Mouse (Mus musculus): ENCODE data around the gene Tubb4b. TPM values are rescaled to one million over a fixed set of nuclear protein-coding genes. Genes with fewer than 3 reads are reported as not detected.

The Tubb4b gene
- polyA plus RNA-seq, 1 experiment from 2014 or later = 466 TPM

DNA sequence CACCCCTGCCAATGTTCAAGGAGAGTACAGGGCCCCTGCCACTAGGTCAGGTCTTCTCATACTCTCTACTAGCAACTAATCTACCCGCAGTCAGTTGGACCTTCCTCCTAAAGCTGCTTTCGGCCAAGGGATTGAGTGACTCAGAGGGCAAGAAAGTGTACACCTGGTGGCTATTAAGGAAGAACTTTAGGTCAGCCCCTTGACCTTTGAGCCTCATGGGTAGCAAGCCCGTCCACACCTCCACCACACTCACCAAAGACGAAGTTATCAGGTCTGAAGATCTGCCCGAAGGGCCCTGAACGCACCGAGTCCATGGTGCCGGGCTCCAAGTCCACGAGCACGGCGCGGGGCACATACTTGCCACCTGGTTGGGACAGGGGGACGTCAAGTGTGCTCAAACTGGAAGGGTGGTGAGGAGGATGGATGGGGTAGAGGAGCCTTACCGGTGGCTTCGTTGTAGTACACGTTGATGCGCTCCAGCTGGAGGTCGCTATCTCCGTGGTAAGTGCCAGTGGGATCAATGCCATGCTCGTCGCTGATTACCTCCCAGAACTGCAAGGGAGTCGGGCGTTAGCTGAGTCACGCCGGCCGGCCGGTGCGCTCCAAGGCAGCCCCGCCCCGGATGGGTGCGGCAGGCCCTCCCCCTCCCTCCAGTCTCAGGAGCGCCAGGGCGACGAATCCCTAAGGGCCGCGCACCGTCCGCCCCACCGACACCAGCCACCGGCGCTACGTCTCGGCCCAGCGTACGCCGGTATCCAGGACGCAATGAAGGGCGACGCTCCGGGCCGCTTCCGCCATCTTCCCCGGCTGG, 616 bp downstream of the Tubb4b start:
- Histone ChIP-seq H3K9ac (ENCODE audit: low read depth, low read length) (peak overlapping the region; percentile 90), H3K9me3 (ENCODE audit: control insufficient read depth) (no peaks in the 10 kb centered on the region), H3K36me3 (ENCODE audit: control insufficient read depth, insufficient read depth) (peaks cover 12% of the 10 kb centered on the region; the same call in 1 of the 2 replicates), H3K27me3 (replicated peaks; ENCODE audit: control insufficient read depth, insufficient read depth, low read length) (no peaks in the 10 kb centered on the region), H3K27ac (ENCODE audit: low read depth, low read length) (peak overlapping the region; percentile 99), H3K4me1 (replicated peaks; ENCODE audit: control insufficient read depth, insufficient read depth, low read length) (peaks cover 6% of the 10 kb centered on the region; the same call in 1 of the 2 replicates), H3K4me3 (ENCODE audit: low read depth, low read length) (peak overlapping the region; percentile 87), H3K4me2 (replicated peaks; ENCODE audit: low read depth) (peak overlapping the region; percentile 68)
- TF ChIP-seq CTCF (IDR thresholded peaks at IDR 0.05; ENCODE audit: low read depth) = no peak
- peak; percentile 71 for ATAC-seq
- 2% methylated on average over 38 of the region's 53 CpGs for WGBS

DNA sequence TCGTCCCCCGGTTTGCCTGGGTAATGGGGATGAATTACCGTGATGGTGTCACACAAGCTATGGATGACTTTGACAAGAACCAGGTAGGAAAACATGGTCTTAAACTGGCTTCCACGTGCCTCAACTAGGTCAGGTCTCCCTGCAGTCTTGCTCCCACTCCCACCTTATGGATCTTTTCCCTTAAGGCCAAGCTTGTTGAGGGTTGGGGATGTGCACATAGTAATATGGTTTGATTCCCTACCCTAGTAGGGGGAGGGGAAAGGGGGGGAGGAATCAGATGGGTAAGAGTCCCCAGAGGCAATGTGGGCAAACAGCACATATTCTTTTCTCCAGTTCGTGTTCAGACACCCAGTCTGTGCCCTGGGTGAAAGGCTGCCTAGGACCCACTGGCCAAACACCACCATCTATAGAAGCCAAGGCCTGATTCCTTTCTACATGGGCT, 3.1 kb downstream of the Tubb4b start:
- ATAC-seq = no peak
- H3K4me3 ChIP-seq (ENCODE audit: low read depth, low read length) = no peak overlapping the region
- no peak overlapping the region for H3K27ac ChIP-seq (ENCODE audit: low read depth, low read length)
- H3K27me3 ChIP-seq (replicated peaks; ENCODE audit: control insufficient read depth, insufficient read depth, low read length) = no peaks in the 10 kb centered on the region
- H3K4me1 ChIP-seq (replicated peaks; ENCODE audit: control insufficient read depth, insufficient read depth, low read length) = 0 out of 2 replicates have a peak, but pooled peaks cover 3% of the 10 kb centered on the region
- no peak overlapping the region for H3K9ac ChIP-seq (ENCODE audit: low read depth, low read length)
- no peak for TF ChIP-seq CTCF (IDR thresholded peaks at IDR 0.05; ENCODE audit: low read depth)
- H3K4me2 ChIP-seq (replicated peaks; ENCODE audit: low read depth) = no peak overlapping the region; the same call in 1 of the 2 replicates
- H3K36me3 ChIP-seq (ENCODE audit: control insufficient read depth, insufficient read depth) = peaks cover 12% of the 10 kb centered on the region; the same call in 1 of the 2 replicates
- WGBS = 71% methylated on average over 5 of the region's 5 CpGs
- no peaks in the 10 kb centered on the region for H3K9me3 ChIP-seq (ENCODE audit: control insufficient read depth)

DNA sequence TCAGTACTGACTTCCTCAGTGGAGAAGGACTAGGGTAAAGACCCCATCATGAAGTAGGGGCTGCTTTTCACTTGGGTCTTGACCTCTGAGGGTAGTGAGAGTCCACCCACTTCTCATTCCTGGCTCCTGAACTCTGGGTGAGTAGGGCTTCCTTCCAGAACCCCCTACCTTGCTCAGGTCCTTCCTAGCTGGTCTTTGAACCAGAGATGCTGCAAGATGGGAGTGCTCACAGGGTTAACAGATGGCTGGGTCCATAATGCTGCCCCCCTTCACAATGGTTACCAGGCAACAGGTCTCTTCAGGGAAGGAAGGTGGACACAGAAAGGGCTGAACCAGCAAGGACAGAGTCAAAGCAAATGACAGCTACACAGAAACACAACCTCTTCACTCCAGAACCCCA, 6.1 kb downstream of the Tubb4b start, which contains the start of gene Fam166a:
Fam166a (plus strand) TSS at position 301 of the 400 bp plus-strand sequence.
- no peak for ATAC-seq
- H3K36me3 ChIP-seq (ENCODE audit: control insufficient read depth, insufficient read depth) = peaks cover 12% of the 10 kb centered on the region; the same call in 1 of the 2 replicates
- no peak within 1 kb of the TSS for H3K4me2 ChIP-seq (replicated peaks; ENCODE audit: low read depth)
- no peak for TF ChIP-seq CTCF (IDR thresholded peaks at IDR 0.05; ENCODE audit: low read depth)
- H3K9ac ChIP-seq (ENCODE audit: low read depth, low read length) = no peak within 1 kb of the TSS
- H3K27me3 ChIP-seq (replicated peaks; ENCODE audit: control insufficient read depth, insufficient read depth, low read length) = no peaks in the 10 kb centered on the region
- H3K4me3 ChIP-seq (ENCODE audit: low read depth, low read length) = no peak within 1 kb of the TSS
- H3K4me1 ChIP-seq (replicated peaks; ENCODE audit: control insufficient read depth, insufficient read depth, low read length) = no peaks in the 10 kb centered on the region
- H3K27ac ChIP-seq (ENCODE audit: low read depth, low read length) = no peak within 1 kb of the TSS
- H3K9me3 ChIP-seq (ENCODE audit: control insufficient read depth) = no peaks in the 10 kb centered on the region

- H3K36me3 ChIP-seq (ENCODE audit: control insufficient read depth, insufficient read depth) = peaks cover 12% of the 10 kb centered on the region; the same call in 1 of the 2 replicates
- no peaks in the 10 kb centered on the region for H3K4me1 ChIP-seq (replicated peaks; ENCODE audit: control insufficient read depth, insufficient read depth, low read length)
- no peak for ATAC-seq
- no peak overlapping the region for H3K4me3 ChIP-seq (ENCODE audit: low read depth, low read length)
- WGBS = 55% methylated on average over 2 of the region's 2 CpGs
- H3K4me2 ChIP-seq (replicated peaks; ENCODE audit: low read depth) = no peak overlapping the region
- H3K9me3 ChIP-seq (ENCODE audit: control insufficient read depth) = no peaks in the 10 kb centered on the region
- H3K9ac ChIP-seq (ENCODE audit: low read depth, low read length) = no peak overlapping the region
- H3K27me3 ChIP-seq (replicated peaks; ENCODE audit: control insufficient read depth, insufficient read depth, low read length) = no peaks in the 10 kb centered on the region
- TF ChIP-seq CTCF (IDR thresholded peaks at IDR 0.05; ENCODE audit: low read depth) = no peak
- H3K27ac ChIP-seq (ENCODE audit: low read depth, low read length) = no peak overlapping the region
Measured at GRCm38 (mm10) chr2:25217666-25218065, 6.8 kb downstream of the Tubb4b start.

GRCm38 (mm10) chr2:25214444-25214843, 10.1 kb downstream of the Tubb4b start, which contains the start of gene Stpg3:
Gene Stpg3, minus strand, starts transcription at chr2:25214637.
- WGBS = 28% methylated on average over 3 of the region's 3 CpGs
- ATAC-seq = no peak
- Histone ChIP-seq H3K27ac (ENCODE audit: low read depth, low read length) (no peak within 1 kb of the TSS), H3K4me3 (ENCODE audit: low read depth, low read length) (no peak within 1 kb of the TSS), H3K27me3 (replicated peaks; ENCODE audit: control insufficient read depth, insufficient read depth, low read length) (no peaks in the 10 kb centered on the region), H3K36me3 (ENCODE audit: control insufficient read depth, insufficient read depth) (no peaks in the 10 kb centered on the region), H3K4me2 (replicated peaks; ENCODE audit: low read depth) (no peak within 1 kb of the TSS), H3K4me1 (replicated peaks; ENCODE audit: control insufficient read depth, insufficient read depth, low read length) (0 out of 2 replicates have a peak, but pooled peaks cover 7% of the 10 kb centered on the region), H3K9me3 (ENCODE audit: control insufficient read depth) (no peaks in the 10 kb centered on the region), H3K9ac (ENCODE audit: low read depth, low read length) (no peak within 1 kb of the TSS)
- TF ChIP-seq CTCF (IDR thresholded peaks at IDR 0.05; ENCODE audit: low read depth) = no peak

DNA sequence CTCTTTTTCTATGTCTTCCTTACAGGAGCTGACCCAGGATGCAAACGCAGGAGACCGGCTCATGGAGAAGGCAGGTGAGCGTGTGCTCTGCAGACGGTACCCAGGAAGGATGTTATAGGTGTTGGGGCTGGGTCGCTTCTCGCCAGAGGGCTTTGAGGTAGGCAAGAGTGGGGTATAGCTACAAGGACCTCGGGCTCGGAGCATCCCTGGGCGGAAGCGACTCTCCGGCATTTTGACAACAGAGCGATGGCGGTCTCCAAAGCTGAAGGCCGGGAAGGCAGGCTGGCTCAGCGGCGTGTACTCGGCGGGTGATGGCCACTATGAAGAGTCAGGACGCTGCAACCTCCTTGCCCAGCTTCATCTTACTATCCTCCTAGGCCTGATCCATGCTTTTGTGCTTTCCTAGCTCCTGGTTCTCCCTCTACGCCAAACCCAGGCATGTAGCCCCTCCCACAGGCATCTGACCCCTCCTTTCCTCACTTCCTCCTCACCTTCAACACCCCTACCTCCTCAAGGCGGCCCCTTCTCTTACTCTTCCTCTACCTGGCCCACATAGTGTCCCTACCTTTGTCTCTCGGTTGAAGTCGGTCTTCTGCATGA, 11.1 kb downstream of the Tubb4b start:
- TF ChIP-seq CTCF (IDR thresholded peaks at IDR 0.05; ENCODE audit: low read depth) = no peak
- WGBS = 69% methylated on average over 23 of the region's 23 CpGs
- Histone ChIP-seq H3K27me3 (replicated peaks; ENCODE audit: control insufficient read depth, insufficient read depth, low read length) (no peaks in the 10 kb centered on the region), H3K4me1 (replicated peaks; ENCODE audit: control insufficient read depth, insufficient read depth, low read length) (0 out of 2 replicates have a peak, but pooled peaks cover 7% of the 10 kb centered on the region), H3K4me3 (ENCODE audit: low read depth, low read length) (no peak overlapping the region), H3K9ac (ENCODE audit: low read depth, low read length) (no peak overlapping the region), H3K4me2 (replicated peaks; ENCODE audit: low read depth) (no peak overlapping the region), H3K27ac (ENCODE audit: low read depth, low read length) (no peak overlapping the region), H3K36me3 (ENCODE audit: control insufficient read depth, insufficient read depth) (peaks cover 6% of the 10 kb centered on the region; the same call in 1 of the 2 replicates), H3K9me3 (ENCODE audit: control insufficient read depth) (no peaks in the 10 kb centered on the region)
- no peak for ATAC-seq
